Mouse (Mus musculus): ENCODE measurements around the gene Tmem163.
A peak's percentile ranks its signal among the peaks of the same experiment; 100 is the strongest.

Tmem163 gene

GRCm38 (mm10) chr1:127508067-127508739, 171.1 kb downstream of the Tmem163 start:
- DNase-seq (ENCODE audit: low read depth in 2 of 2, low spot score in 2 of 2) = no peak

- DNase-seq (ENCODE audit: low read depth in 2 of 2, low spot score in 2 of 2) = no peak
These were observed 172.2 kb downstream of the Tmem163 start for GRCm38 (mm10) chr1:127507042-127507650.

- no peak for DNase-seq (ENCODE audit: low read depth in 2 of 2, low spot score in 2 of 2)
These were observed 178.6 kb downstream of the Tmem163 start for GRCm38 (mm10) chr1:127500701-127501100.

GRCm38 (mm10) chr1:127500219-127500618, 179.1 kb downstream of the Tmem163 start:
- DNase-seq (ENCODE audit: low read depth in 2 of 2, low spot score in 2 of 2) = peak; percentile 63 to 73

GRCm38 (mm10) chr1:127498746-127499145, 180.6 kb downstream of the Tmem163 start:
- DNase-seq (ENCODE audit: low read depth in 2 of 2, low spot score in 2 of 2) = no peak

- DNase-seq (ENCODE audit: low read depth in 2 of 2, low spot score in 2 of 2) = peak in 1 of 2 experiments; percentile 24
These were observed 182.4 kb downstream of the Tmem163 start for GRCm38 (mm10) chr1:127496737-127497543.

GRCm38 (mm10) chr1:127487161-127487560, 192.2 kb downstream of the Tmem163 start:
- peak; percentile 20 to 39 for DNase-seq (ENCODE audit: low read depth in 2 of 2, low spot score in 2 of 2)

GRCm38 (mm10) chr1:127484826-127485225, 194.5 kb downstream of the Tmem163 start:
- peak; percentile 32 to 48 for DNase-seq (ENCODE audit: low read depth in 2 of 2, low spot score in 2 of 2)

GRCm38 (mm10) chr1:127484188-127484587, 195.2 kb downstream of the Tmem163 start:
- no peak for DNase-seq (ENCODE audit: low read depth in 2 of 2, low spot score in 2 of 2)

GRCm38 (mm10) chr1:127482911-127483310, 196.4 kb downstream of the Tmem163 start:
- DNase-seq (ENCODE audit: low read depth in 2 of 2, low spot score in 2 of 2) = no peak

- DNase-seq (ENCODE audit: low read depth in 2 of 2, low spot score in 2 of 2) = no peak
These were observed 203.6 kb downstream of the Tmem163 start for GRCm38 (mm10) chr1:127475756-127476155.

GRCm38 (mm10) chr1:127470175-127470574, 209.2 kb downstream of the Tmem163 start:
- DNase-seq (ENCODE audit: low read depth in 2 of 2, low spot score in 2 of 2) = no peak

- DNase-seq (ENCODE audit: low read depth in 2 of 2, low spot score in 2 of 2) = no peak
These were observed 212.1 kb downstream of the Tmem163 start for GRCm38 (mm10) chr1:127467238-127467637.

- no peak for DNase-seq (ENCODE audit: low read depth in 2 of 2, low spot score in 2 of 2)
These were observed 214.1 kb downstream of the Tmem163 start for GRCm38 (mm10) chr1:127465292-127465691.

GRCm38 (mm10) chr1:127464041-127464440, 215.3 kb downstream of the Tmem163 start:
- DNase-seq (ENCODE audit: low read depth in 2 of 2, low spot score in 2 of 2) = no peak

GRCm38 (mm10) chr1:127461017-127461416, 218.3 kb downstream of the Tmem163 start:
- no peak for DNase-seq (ENCODE audit: low read depth in 2 of 2, low spot score in 2 of 2)

GRCm38 (mm10) chr1:127459576-127459975, 219.8 kb downstream of the Tmem163 start:
- no peak for DNase-seq (ENCODE audit: low read depth in 2 of 2, low spot score in 2 of 2)

- DNase-seq (ENCODE audit: low read depth in 2 of 2, low spot score in 2 of 2) = peak; percentile 11 to 32
These were observed 220.3 kb downstream of the Tmem163 start for GRCm38 (mm10) chr1:127459015-127459451.

- no peak for DNase-seq (ENCODE audit: low read depth in 2 of 2, low spot score in 2 of 2)
These were observed 226.0 kb downstream of the Tmem163 start for GRCm38 (mm10) chr1:127453397-127453796.

GRCm38 (mm10) chr1:127444836-127445485, 234.4 kb downstream of the Tmem163 start:
- no peak for DNase-seq (ENCODE audit: low read depth in 2 of 2, low spot score in 2 of 2)
